Mouse (Mus musculus) limb, embryonic 15.5 days (tissue): ENCODE measurements around the gene Pimreg. TPM values are rescaled to one million over a fixed set of nuclear protein-coding genes. Genes with fewer than 3 reads are reported as not detected.

ENCODE experiments used
- ATAC-seq: fragments of 200-750 bp; cut with Nextera tagmentation; 2 replicates; pipeline ENCODE4 v1.8.0; 2017; ENCODE audit warnings: low read depth, moderate TSS enrichment; ENCODE audit not compliant: insufficient number of reproducible peaks, low FRiP score, low TSS enrichment
- H3K27ac ChIP-seq: fragments of 300-500 bp; sonication (generic); 2 replicates; pipeline ENCODE4 v1.5.1; 2015; ENCODE audit warnings: moderate library complexity, mild to moderate bottlenecking, inconsistent platforms
- H3K27me3 ChIP-seq: fragments of 300-500 bp; sonication (generic); 2 replicates; pipeline ENCODE4 v1.6.1; 2015; ENCODE audit warnings: inconsistent platforms
- H3K36me3 ChIP-seq: fragments of 300-500 bp; sonication (generic); 2 replicates; pipeline ENCODE4 v1.6.1; 2015; ENCODE audit warnings: inconsistent platforms
- H3K4me1 ChIP-seq: fragments of 300-500 bp; sonication (generic); 2 replicates; pipeline ENCODE4 v1.6.1; 2015; ENCODE audit warnings: inconsistent platforms
- H3K4me2 ChIP-seq: fragments of 300-500 bp; sonication (generic); 2 replicates; pipeline ENCODE4 v1.6.1; 2015; ENCODE audit warnings: mild to moderate bottlenecking, inconsistent platforms
- H3K4me3 ChIP-seq: fragments of 300-500 bp; sonication (generic); 2 replicates; pipeline ENCODE4 v1.5.1; 2015; ENCODE audit warnings: mild to moderate bottlenecking, inconsistent platforms
- H3K9ac ChIP-seq: fragments of 300-500 bp; sonication (generic); 2 replicates; pipeline ENCODE4 v1.6.1; 2015; ENCODE audit warnings: inconsistent platforms
- H3K9me3 ChIP-seq: fragments of 300-500 bp; sonication (generic); 2 replicates; pipeline ENCODE4 v1.6.1; 2016; ENCODE audit warnings: inconsistent platforms
- WGBS: fragments of 180-500 bp; shearing (Covaris S2); methylation state at CpG from one replicate; pipeline ENCODE4 v1.1.7; 2015; 5-methylcytosine and 5-hydroxymethylcytosine counted together
- polyA plus RNA-seq: library from polyadenylated mRNA; unstranded; fragments of >200 nt; fragmentation: Nextera tagmentation; extraction: Ambion mirVana; gene quantifications from 2 replicates; pipeline ENCODE4 v1.2.1, GENCODE M21; 2015

Pimreg gene
- polyA plus RNA-seq, 1 experiment from 2014 or later: 79.2 TPM

- Histone ChIP-seq H3K4me3 (peak overlapping the region; percentile 50), H3K9ac (no peak overlapping the region)
- no peak for ATAC-seq
These were observed 9.3 kb downstream of the Pimreg start for GRCm38 (mm10) chr11:72050895-72051858.

GRCm38 (mm10) chr11:72052221-72052620 is 10.4 kb downstream of the Pimreg start:
- Histone ChIP-seq H3K4me3 (no peak overlapping the region), H3K9me3 (no peaks in the 10 kb centered on the region), H3K27me3 (peaks cover 12% of the 10 kb centered on the region; the same call in 1 of the 2 replicates), H3K27ac (no peak overlapping the region), H3K4me2 (no peak overlapping the region), H3K4me1 (peaks cover 21% of the 10 kb centered on the region), H3K36me3 (no peaks in the 10 kb centered on the region), H3K9ac (no peak overlapping the region)
- ATAC-seq: no peak
- 54% methylated on average over 3 of the region's 3 CpGs for WGBS

More at GRCm38 (mm10) chr11:72050895-72051858, 9.3 kb downstream of the Pimreg start:
- Histone ChIP-seq H3K27ac (no peak overlapping the region), H3K36me3 (peaks cover 7% of the 10 kb centered on the region), H3K27me3 (peaks cover 12% of the 10 kb centered on the region; the same call in 1 of the 2 replicates), H3K4me2 (peak overlapping the region; percentile 93), H3K4me1 (peaks cover 21% of the 10 kb centered on the region), H3K9me3 (no peaks in the 10 kb centered on the region)
- 2% methylated on average over 45 of the region's 45 CpGs for WGBS

GRCm38 (mm10) chr11:72052636-72053035 is 10.8 kb downstream of the Pimreg start:
- Histone ChIP-seq H3K27ac (no peak overlapping the region), H3K27me3 (peaks cover 12% of the 10 kb centered on the region; the same call in 1 of the 2 replicates), H3K4me1 (peaks cover 21% of the 10 kb centered on the region), H3K9ac (no peak overlapping the region), H3K4me3 (no peak overlapping the region), H3K4me2 (no peak overlapping the region), H3K9me3 (no peaks in the 10 kb centered on the region), H3K36me3 (no peaks in the 10 kb centered on the region)
- WGBS: 15% methylated on average over 5 of the region's 5 CpGs
- no peak for ATAC-seq

- no peak overlapping the region for H3K27ac ChIP-seq
- no peaks in the 10 kb centered on the region for H3K36me3 ChIP-seq
- H3K9me3 ChIP-seq: no peaks in the 10 kb centered on the region
- no peak overlapping the region for H3K9ac ChIP-seq
- no peak overlapping the region for H3K4me3 ChIP-seq
- ATAC-seq: no peak
- WGBS: 19% methylated on average over 2 of the region's 2 CpGs
- peaks cover 17% of the 10 kb centered on the region for H3K4me1 ChIP-seq
- H3K27me3 ChIP-seq: peaks cover 6% of the 10 kb centered on the region; the same call in 1 of the 2 replicates
- no peak overlapping the region for H3K4me2 ChIP-seq
These were observed 13.3 kb downstream of the Pimreg start for GRCm38 (mm10) chr11:72055176-72055575.

GRCm38 (mm10) chr11:72057166-72057565 is 15.3 kb downstream of the Pimreg start:
- H3K27me3 ChIP-seq: no peaks in the 10 kb centered on the region; the same call in 1 of the 2 replicates
- no peak overlapping the region for H3K27ac ChIP-seq
- no peak overlapping the region for H3K9ac ChIP-seq
- 58% methylated on average over 3 of the region's 3 CpGs for WGBS
- no peaks in the 10 kb centered on the region for H3K36me3 ChIP-seq
- H3K4me3 ChIP-seq: no peak overlapping the region
- ATAC-seq: no peak
- no peaks in the 10 kb centered on the region for H3K9me3 ChIP-seq
- H3K4me2 ChIP-seq: no peak overlapping the region
- H3K4me1 ChIP-seq: no peaks in the 10 kb centered on the region

- no peaks in the 10 kb centered on the region for H3K36me3 ChIP-seq
- H3K4me3 ChIP-seq: no peak overlapping the region
- H3K9me3 ChIP-seq: 0 out of 2 replicates have a peak, but pooled peaks cover 13% of the 10 kb centered on the region
- 59% methylated on average over 9 of the region's 9 CpGs for whole genome bisulfite sequencing
- no peak overlapping the region for H3K27ac ChIP-seq
- no peak overlapping the region for H3K4me2 ChIP-seq
- no peaks in the 10 kb centered on the region for H3K4me1 ChIP-seq
- no peaks in the 10 kb centered on the region for H3K27me3 ChIP-seq
- no peak for ATAC-seq
- H3K9ac ChIP-seq: no peak overlapping the region
These were observed 18.6 kb downstream of the Pimreg start for GRCm38 (mm10) chr11:72060416-72060815.

GRCm38 (mm10) chr11:72061093-72061620 is 19.3 kb downstream of the Pimreg start:
- Histone ChIP-seq H3K4me3 (no peak overlapping the region), H3K27me3 (no peaks in the 10 kb centered on the region), H3K9ac (no peak overlapping the region), H3K27ac (no peak overlapping the region), H3K4me1 (no peaks in the 10 kb centered on the region), H3K4me2 (no peak overlapping the region), H3K36me3 (no peaks in the 10 kb centered on the region), H3K9me3 (0 out of 2 replicates have a peak, but pooled peaks cover 13% of the 10 kb centered on the region)
- no peak for ATAC-seq
- WGBS: 80% methylated on average over 13 of the region's 13 CpGs

- H3K27ac ChIP-seq: no peak overlapping the region
- no peak overlapping the region for H3K9ac ChIP-seq
- H3K4me2 ChIP-seq: no peak overlapping the region
- 0 out of 2 replicates have a peak, but pooled peaks cover 13% of the 10 kb centered on the region for H3K9me3 ChIP-seq
- no peak overlapping the region for H3K4me3 ChIP-seq
- WGBS: 83% methylated on average over 6 of the region's 6 CpGs
- ATAC-seq: no peak
- H3K27me3 ChIP-seq: no peaks in the 10 kb centered on the region
- peaks cover 12% of the 10 kb centered on the region for H3K4me1 ChIP-seq
- no peaks in the 10 kb centered on the region for H3K36me3 ChIP-seq
These were observed 22.6 kb downstream of the Pimreg start for GRCm38 (mm10) chr11:72064414-72064813.

- Histone ChIP-seq H3K4me1 (peaks cover 12% of the 10 kb centered on the region), H3K4me3 (no peak overlapping the region), H3K27ac (no peak overlapping the region), H3K4me2 (no peak overlapping the region), H3K36me3 (no peaks in the 10 kb centered on the region), H3K9ac (no peak overlapping the region), H3K27me3 (no peaks in the 10 kb centered on the region), H3K9me3 (0 out of 2 replicates have a peak, but pooled peaks cover 13% of the 10 kb centered on the region)
- ATAC-seq: no peak
- 76% methylated on average over 8 of the region's 8 CpGs for WGBS
These were observed 23.3 kb downstream of the Pimreg start for GRCm38 (mm10) chr11:72065103-72065502.

- Histone ChIP-seq H3K4me1 (peaks cover 12% of the 10 kb centered on the region), H3K27me3 (no peaks in the 10 kb centered on the region), H3K36me3 (no peaks in the 10 kb centered on the region), H3K4me2 (no peak overlapping the region), H3K9me3 (0 out of 2 replicates have a peak, but pooled peaks cover 13% of the 10 kb centered on the region), H3K4me3 (no peak overlapping the region), H3K9ac (no peak overlapping the region), H3K27ac (no peak overlapping the region)
- no peak for ATAC-seq
- 37% methylated on average over 6 of the region's 6 CpGs for WGBS
These were observed 24.5 kb downstream of the Pimreg start for GRCm38 (mm10) chr11:72066330-72066729.

- no peaks in the 10 kb centered on the region for H3K36me3 ChIP-seq
- no peak overlapping the region for H3K4me2 ChIP-seq
- no peak overlapping the region for H3K27ac ChIP-seq
- H3K4me1 ChIP-seq: peaks cover 12% of the 10 kb centered on the region
- no peak for ATAC-seq
- no peak overlapping the region for H3K4me3 ChIP-seq
- H3K9me3 ChIP-seq: 0 out of 2 replicates have a peak, but pooled peaks cover 13% of the 10 kb centered on the region
- H3K9ac ChIP-seq: no peak overlapping the region
- 50% methylated on average over 5 of the region's 5 CpGs for WGBS
- H3K27me3 ChIP-seq: no peaks in the 10 kb centered on the region
These were observed 25.5 kb downstream of the Pimreg start for GRCm38 (mm10) chr11:72067326-72067725.

- no peak for ATAC-seq
- WGBS: 26% methylated on average over 7 of the region's 7 CpGs
These were observed 26.2 kb downstream of the Pimreg start for GRCm38 (mm10) chr11:72068026-72068425.

More at GRCm38 (mm10) chr11:72068026-72068425, 26.2 kb downstream of the Pimreg start:
- Histone ChIP-seq H3K4me2 (no peak overlapping the region), H3K9me3 (0 out of 2 replicates have a peak, but pooled peaks cover 13% of the 10 kb centered on the region), H3K36me3 (no peaks in the 10 kb centered on the region), H3K4me3 (no peak overlapping the region), H3K4me1 (peaks cover 12% of the 10 kb centered on the region), H3K27me3 (no peaks in the 10 kb centered on the region), H3K27ac (no peak overlapping the region), H3K9ac (no peak overlapping the region)
